Mouse (Mus musculus) lung, postnatal 0 days (tissue): ENCODE measurements around the gene Cdadc1.

ENCODE experiments used
- CTCF ChIP-seq: IDR thresholded peaks from 2 replicates; pipeline ENCODE4 v1.5.1; 2016; ENCODE audit warnings: antibody characterized with exemption, mild to moderate bottlenecking
- EP300 ChIP-seq: IDR thresholded peaks from 2 replicates; pipeline ENCODE4 v1.6.1; 2016; ENCODE audit warnings: antibody characterized with exemption, mild to moderate bottlenecking, control low read depth

DNA sequence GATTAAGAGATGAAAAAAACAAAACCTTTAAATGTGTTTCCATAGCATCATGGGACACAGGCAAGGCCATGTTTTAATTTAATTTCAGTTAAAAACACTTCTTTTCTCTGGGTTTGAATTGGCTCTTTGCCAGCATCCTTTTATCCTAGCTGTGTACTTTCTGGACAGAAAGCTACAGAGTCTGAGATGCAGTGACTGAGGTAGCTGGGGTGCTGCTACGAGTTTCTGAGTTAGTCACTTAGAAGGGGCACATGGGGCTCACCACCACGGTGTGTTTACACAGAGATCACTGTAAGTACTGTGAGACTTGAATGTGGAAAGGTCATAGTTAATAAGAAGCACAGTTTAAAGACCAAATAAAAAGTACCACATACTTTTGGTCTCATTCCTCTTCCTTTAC, 49.2 kb downstream of the Cdadc1 start:
- no peak for TF ChIP-seq EP300
- TF ChIP-seq CTCF, result no peak
